Mouse (Mus musculus): ENCODE results near the gene Pla2g2c.

Gene Pla2g2c

DNA sequence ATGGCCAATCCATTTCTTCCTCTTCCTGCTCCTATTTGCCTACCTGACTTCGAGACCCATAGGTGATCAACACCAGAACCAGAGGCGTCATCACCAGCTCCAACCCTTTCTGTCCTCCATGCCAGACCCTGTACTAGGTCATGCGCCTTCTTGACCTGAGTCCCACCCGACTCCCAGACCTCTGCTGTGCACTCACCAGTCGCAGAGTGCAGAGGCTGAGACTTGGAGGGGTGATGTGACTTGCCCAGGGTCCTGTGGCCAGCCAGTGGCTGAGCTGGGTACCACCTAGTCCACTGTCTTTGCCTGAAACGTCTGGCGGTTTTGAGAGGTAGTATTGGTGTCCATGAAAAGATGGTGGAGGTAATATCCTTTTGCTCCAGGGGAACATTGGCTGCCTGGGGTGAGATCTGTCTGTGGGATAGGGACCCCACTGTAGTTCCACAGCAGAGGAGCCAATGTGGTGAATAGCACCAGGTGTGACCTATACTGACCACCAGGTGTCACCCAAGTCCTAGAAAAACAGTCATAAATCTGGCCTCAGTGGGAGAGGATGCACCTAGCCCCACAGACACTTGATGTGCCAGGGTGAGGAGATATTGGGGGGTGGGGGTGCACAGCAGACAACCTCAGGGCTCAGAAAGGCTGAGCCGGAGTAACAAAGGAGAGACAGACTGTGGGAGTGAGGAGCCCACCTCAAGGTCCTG, 23.9 kb downstream of the Pla2g2c start:
- no peak for DNase-seq (ENCODE audit: low read depth, low spot score)

DNA sequence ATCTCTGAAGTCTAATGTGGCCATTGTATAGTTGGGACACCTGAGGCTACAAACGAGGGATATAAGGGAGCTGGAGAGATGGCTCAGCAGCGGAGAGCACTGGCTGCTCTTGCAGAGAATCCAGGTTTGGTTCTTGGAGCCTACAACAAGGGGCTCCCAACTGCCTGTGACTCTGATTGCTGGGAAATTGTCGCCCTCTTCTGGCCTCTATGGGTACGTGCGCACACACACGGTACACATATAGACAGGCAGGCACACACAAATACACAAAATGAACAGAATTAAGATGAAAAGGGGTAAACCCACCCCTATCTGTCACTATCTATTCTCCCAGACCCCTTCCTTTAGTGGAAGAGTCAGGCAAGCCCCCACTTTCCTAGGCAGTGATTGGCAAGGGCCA, 28.0 kb downstream of the Pla2g2c start:
- DNase-seq (ENCODE audit: low read depth, low spot score), result no peak

GRCm38 (mm10) chr4:138753608-138754007, 29.0 kb downstream of the Pla2g2c start:
- DNase-seq (ENCODE audit: low read depth, low spot score), result no peak

DNA sequence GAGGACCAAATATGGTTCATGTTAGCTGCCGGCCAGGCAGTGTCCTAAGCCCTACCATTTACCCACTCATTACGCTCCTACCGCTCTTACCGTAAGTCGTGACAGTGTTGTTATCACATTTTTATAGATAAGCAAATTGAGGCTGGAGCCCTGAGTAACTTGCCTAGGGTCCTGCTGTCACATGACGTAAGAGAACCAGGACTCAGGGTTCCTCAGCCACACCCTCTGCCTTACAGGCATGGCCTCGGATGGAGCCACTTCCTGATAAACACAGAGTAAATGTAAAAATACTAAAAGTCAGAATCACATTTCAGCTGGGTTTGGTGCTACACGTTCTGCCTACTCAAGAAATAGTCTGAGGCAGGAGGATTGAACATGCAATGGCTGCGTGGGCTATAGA, 29.8 kb downstream of the Pla2g2c start:
- DNase-seq (ENCODE audit: low read depth, low spot score), result no peak

GRCm38 (mm10) chr4:138755439-138755838, 30.8 kb downstream of the Pla2g2c start:
- DNase-seq (ENCODE audit: low read depth, low spot score), result no peak

DNA sequence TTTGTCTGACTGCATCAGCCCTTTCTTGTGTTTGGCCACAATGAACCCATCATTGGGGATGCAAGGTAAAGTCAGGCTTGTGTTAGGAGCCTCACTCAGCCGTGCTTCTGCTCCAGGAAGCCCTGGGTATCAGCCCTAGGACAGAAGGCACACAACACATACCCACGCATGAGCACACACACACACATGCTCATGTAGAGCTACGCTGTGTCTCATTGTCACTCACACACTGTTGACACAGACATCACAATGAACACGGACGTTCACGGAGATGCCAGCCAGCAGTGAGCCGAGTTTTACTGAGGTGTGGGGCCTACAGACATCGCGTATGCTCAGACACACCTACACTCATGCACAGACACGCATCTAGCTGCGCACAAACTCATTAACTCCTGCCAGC, 31.4 kb downstream of the Pla2g2c start:
- DNase-seq (ENCODE audit: low read depth, low spot score), result no peak

- no peak for DNase-seq (ENCODE audit: low read depth, low spot score)
Observed at GRCm38 (mm10) chr4:138757416-138757815, 32.8 kb downstream of the Pla2g2c start, which contains the start of gene Pla2g2f. Pla2g2f (minus strand) TSS chr4:138757626.

DNA sequence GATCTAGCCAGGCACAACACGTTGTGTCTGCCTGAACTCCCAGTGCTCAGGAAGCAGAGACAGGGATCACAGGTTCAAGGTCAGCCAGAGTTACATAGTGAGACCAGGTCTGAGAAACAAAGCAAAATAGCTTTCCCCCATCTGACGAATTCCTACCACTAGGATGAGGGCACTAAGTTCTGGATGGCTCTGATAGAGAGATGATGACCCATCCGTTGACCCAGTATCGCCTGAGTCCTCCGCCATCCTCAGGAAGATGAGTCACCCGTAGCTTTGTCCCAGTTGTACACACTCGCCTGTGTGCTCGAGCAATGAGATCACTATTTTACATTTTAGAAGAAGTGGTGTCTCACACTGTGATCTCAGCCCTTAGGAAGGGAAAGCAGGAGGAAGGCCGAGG, 37.7 kb downstream of the Pla2g2c start:
- DNase-seq (ENCODE audit: low read depth, low spot score), result no peak

GRCm38 (mm10) chr4:138771970-138772369, 47.4 kb downstream of the Pla2g2c start:
- DNase-seq (ENCODE audit: low read depth, low spot score), result no peak

- no peak for DNase-seq (ENCODE audit: low read depth, low spot score)
Observed at GRCm38 (mm10) chr4:138772386-138772785, 47.8 kb downstream of the Pla2g2c start.

DNA sequence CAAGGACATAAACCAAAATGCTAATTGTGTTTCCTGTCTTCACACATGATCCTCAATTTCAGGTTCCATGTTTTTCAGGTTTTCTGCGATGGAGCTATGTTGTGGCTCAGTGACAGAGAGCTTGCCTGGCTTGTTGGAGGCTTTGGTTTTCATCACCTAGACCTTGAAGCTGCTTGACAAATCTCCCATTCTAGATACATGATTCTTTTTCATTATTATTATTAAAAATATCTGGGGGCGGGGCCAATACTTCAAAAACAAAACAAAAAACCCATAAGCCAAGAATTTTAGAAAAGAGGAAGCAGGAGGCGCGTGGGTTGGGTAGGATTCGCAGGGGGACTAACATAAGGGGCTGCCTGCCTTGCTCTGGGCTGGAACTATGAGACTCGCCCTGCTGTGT, 50.8 kb downstream of the Pla2g2c start, which contains the start of gene Pla2g2d:
Gene Pla2g2d (plus strand): TSS at position 301 of the 400 bp plus-strand sequence.
- no peak for DNase-seq (ENCODE audit: low read depth, low spot score)

- DNase-seq (ENCODE audit: low read depth, low spot score), result no peak
Observed at GRCm38 (mm10) chr4:138777417-138778407, 53.1 kb downstream of the Pla2g2c start.

DNA sequence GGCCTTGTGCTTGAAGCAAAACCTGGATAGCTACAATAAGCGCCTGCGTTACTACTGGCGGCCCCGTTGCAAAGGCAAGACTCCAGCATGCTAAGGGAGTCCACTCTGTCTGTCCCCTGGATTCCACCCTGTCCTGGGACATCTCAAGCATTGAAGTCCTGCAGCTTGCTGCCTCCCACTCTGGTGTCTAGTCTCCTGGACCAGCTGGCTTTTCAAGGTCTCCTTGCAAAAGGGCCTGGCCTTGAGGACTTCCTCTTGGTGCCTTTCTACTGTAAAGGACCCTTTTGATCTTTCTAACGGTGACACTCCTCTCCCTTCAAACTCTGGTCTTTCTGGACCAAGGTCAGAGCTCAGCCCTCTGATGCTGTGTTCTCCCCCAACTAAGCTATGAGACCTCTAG, 55.7 kb downstream of the Pla2g2c start:
- DNase-seq (ENCODE audit: low read depth, low spot score), result no peak

- DNase-seq (ENCODE audit: low read depth, low spot score), result peak; percentile 72
Observed at GRCm38 (mm10) chr4:138782098-138782497, 57.5 kb downstream of the Pla2g2c start.

DNA sequence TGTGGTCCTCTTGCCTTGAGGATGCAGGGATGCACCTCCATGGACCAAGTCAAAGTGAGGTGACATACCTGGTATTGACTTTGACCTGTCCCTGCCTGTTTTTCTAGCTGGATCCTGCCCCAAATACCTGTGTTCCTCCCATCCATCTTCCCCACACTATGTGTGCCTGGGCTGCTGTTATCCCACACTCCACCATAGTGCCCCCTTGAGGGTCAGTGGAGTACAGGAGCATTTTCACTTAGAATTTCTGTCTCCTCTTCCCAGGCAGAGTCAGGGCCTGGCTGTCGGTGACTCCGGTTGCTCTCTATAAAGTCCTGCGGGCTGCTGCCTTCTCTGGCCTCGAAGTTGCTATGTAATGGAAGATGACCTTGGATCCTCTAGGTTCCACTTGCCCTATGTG, 61.1 kb downstream of the Pla2g2c start:
- DNase-seq (ENCODE audit: low read depth, low spot score), result no peak

DNA sequence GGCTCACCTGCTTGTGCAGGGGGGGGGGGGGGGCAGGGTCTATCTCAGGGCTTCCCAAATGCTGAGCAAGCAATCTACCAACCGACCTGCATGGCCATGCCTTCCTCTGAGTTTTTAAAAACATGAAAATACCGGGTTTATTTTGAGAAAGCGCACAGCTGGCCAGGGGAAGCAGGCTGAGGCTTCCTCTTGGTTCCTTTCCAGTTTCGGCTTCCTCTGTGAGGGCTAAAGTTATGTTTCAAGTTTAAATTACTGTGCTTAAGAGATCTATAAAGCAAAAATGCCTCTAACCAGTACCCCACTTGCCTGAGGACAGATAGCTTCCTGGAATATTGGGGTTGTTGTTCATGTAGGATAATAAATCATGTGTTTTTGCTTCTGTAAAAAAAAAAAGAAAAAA, 61.5 kb downstream of the Pla2g2c start:
- no peak for DNase-seq (ENCODE audit: low read depth, low spot score)

DNA sequence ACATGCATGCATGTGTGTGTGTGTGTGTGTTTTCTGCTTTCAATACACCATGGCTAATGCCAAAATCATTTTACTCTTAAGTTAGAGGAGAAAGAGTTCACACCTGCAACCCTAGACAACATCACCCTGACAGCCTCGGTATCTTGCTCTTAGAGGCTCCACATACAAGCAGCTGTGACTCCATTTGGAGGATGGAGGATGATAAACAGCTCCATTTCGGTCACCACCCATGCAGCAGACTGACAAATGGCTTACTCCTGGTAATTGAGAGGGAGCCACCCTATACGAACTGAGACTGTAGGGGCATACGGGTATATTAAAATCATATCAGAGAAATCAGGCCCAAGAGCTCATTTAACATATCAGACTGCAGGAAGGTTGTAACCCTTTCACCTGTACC, 63.8 kb downstream of the Pla2g2c start:
- DNase-seq (ENCODE audit: low read depth, low spot score), result no peak

DNA sequence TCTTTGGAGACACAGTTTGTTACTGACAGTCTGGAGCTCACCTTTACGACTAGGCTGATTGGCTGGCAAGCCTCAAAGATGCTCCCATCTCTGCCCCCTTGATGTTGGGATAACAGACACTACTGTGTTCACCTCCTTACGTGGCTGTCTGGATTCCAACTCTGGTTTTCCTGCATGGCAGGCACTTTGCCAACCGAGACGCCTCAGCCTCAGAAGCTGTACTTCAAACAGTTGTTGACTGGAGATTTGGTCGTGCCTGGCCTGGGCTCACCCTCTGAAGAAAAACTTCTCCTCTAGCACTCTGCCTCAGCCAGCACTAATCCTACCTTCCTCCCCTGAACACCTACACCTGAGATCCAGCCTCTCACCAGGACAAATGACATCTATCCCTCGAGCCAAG, 66.9 kb downstream of the Pla2g2c start:
- no peak for DNase-seq (ENCODE audit: low read depth, low spot score)

GRCm38 (mm10) chr4:138792599-138792998, 68.0 kb downstream of the Pla2g2c start:
- no peak for DNase-seq (ENCODE audit: low read depth, low spot score)

GRCm38 (mm10) chr4:138793276-138793675, 68.7 kb downstream of the Pla2g2c start:
- no peak for DNase-seq (ENCODE audit: low read depth, low spot score)

DNA sequence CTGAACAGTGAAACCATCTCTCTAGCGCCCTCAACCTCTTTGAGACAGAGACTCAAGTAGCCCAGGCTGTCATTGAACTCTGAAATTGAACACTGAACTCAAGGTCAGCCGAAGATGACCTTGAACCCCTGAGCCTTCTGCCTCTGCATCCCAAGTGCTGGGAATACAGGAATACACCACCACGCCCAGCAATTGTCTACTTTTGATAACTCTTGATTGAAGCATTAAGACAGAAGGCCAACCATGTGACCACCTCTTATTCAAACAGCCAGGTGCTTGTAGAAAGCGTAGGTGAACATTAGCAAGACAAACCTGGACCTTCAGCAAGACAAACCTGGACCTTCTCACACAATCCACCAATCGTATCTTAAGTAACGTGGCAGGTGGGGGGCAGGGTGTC, 69.8 kb downstream of the Pla2g2c start:
- DNase-seq (ENCODE audit: low read depth, low spot score), result no peak
